Mouse (Mus musculus): ENCODE results near the gene Dlx6.

DNA sequence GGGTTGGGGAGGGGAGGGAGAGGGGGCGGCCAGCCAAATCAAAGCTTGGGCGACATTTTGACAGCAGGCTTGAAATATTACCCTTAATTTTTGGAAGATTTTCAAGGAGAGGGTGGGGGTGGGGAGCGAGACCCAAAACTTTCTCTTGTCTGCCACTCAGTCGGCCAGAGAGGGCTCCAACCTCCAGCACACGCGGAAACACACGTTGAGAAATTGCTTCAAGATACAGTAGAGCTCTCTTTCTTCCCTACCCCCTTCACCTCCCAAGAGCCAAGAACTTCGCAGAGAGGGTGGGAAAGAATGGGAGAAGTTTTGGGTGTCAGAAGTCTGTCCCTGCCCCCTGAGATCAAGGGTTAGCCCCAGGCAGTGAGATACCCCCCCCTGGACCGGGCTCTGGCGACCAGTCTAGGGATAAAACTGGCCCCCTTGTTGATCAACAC is 7.4 kb upstream of the Dlx6 start:
- TF ChIP-seq CTCF (IDR thresholded peaks at IDR 0.05; ENCODE audit: low read depth) (no peak), EP300 (optimal IDR thresholded peaks at IDR 0.05) (no peak)

Data from stomach, postnatal 0 days (tissue).